ENCODE assay signal across 5 mouse cellular contexts in genomic region chr3:85923343-85923742, GRCm38 (mm10). TPM values are rescaled to one million over a fixed set of nuclear protein-coding genes. Genes with fewer than 3 reads are reported as not detected.
"Had no signal": no experiment of that assay in that cellular context is flagged by ENCODE, and none has a peak within 500 bp of the region (broad histone marks: within the 10 kb centered on the region; RNA-seq: fewer than 3 reads in every experiment).

No protein-coding gene starts in this region.

- H3K9ac ChIP-seq: liver, embryonic 15.5 days had no signal

- H3K4me2 ChIP-seq: liver, embryonic 11.5 days; liver, embryonic 15.5 days had no signal

- H3K36me3 ChIP-seq: liver, embryonic 15.5 days had no signal

- H3K27me3 ChIP-seq: liver, embryonic 15.5 days had no signal

- H3K4me1 ChIP-seq: liver, embryonic 15.5 days had no signal

- H3K27ac ChIP-seq: hindbrain, postnatal 0 days; left cerebral cortex, adult 2 months; liver, embryonic 15.5 days had no signal

- H3K4me3 ChIP-seq: liver, embryonic 15.5 days had no signal

- H3K9me3 ChIP-seq: liver, embryonic 15.5 days had no signal

RNA-seq across cellular contexts. Expression of gene Gm37240, which starts 36.0 kb away (rescaled TPM):
- polyA plus RNA-seq: neural tube, embryonic 14.5 days had no signal
